Mouse (Mus musculus) brain, adult 10 weeks (tissue): ENCODE measurements around the gene Zbtb20. TPM values are rescaled to one million over a fixed set of nuclear protein-coding genes. Genes with fewer than 3 reads are reported as not detected.

ENCODE experiments used
- polyA plus RNA-seq: library from polyadenylated mRNA; stranded (reverse); fragments of 350-450 nt; fragmentation: Illumina TruSeq; extraction: RNeasy Lipid Tissue Mini Kit (QIAGEN cat#74804); gene quantifications from one replicate; pipeline ENCODE4 v1.2.3, GENCODE M21; 2015; ENCODE audit warnings: low read depth, low replicate concordance

Gene Zbtb20
- 13.9 TPM for polyA plus RNA-seq

DNA sequence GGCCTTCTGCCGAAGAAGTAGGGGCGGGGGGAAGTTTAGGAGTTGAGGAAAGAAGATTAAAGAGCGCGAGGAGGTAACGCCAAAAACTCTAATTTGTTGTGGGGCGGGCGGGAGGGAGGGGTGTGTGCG is at the start of gene Zbtb20:
Gene Zbtb20, plus strand, starts transcription at position 30 of the 129 bp plus-strand sequence.

GRCm38 (mm10) chr16:43663978-43664579 is 788.4 kb downstream of the Zbtb20 start, which contains the start of gene Tigit:
Gene Tigit, minus strand, starts transcription at chr16:43664146.

